Comparison of ENCODE assay signal across 9 mouse cellular contexts in genomic region chr3:51728456-51728855, GRCm38 (mm10).
A peak's percentile ranks its signal among the peaks of the same experiment; 100 is the strongest.
DNase-seq lines count a peak whose midpoint lies in the region; ATAC-seq lines count a peak whose summit lies in the region.
"Had no signal": no experiment of that assay in that cellular context is flagged by ENCODE, and none has a peak within 500 bp of the region (broad histone marks: within the 10 kb centered on the region; RNA-seq: fewer than 3 reads in every experiment).

No protein-coding gene starts in this region.

- H3K36me3 ChIP-seq in kidney, embryonic 16.5 days (ENCODE audit: insufficient read depth, low read length) = no peaks in the 10 kb centered on the region
- H3K36me3 ChIP-seq in embryonic facial prominence, embryonic 12.5 days = no peaks in the 10 kb centered on the region
- no peaks in the 10 kb centered on the region for H3K36me3 ChIP-seq in liver, embryonic 15.5 days (replicated peaks)

- H3K27me3 ChIP-seq in kidney, embryonic 16.5 days (ENCODE audit: insufficient read depth, low read length) = no peaks in the 10 kb centered on the region
- no peaks in the 10 kb centered on the region for H3K27me3 ChIP-seq in embryonic facial prominence, embryonic 12.5 days
- H3K27me3 ChIP-seq in liver, embryonic 15.5 days = no peaks in the 10 kb centered on the region
- H3K27me3 ChIP-seq: CH12.LX had no signal

- H3K4me1 ChIP-seq in kidney, embryonic 16.5 days (ENCODE audit: insufficient read depth, low read length) = peaks cover 51% of the 10 kb centered on the region
- H3K4me1 ChIP-seq in embryonic facial prominence, embryonic 12.5 days = peaks cover 7% of the 10 kb centered on the region; the same call in 1 of the 2 replicates
- peaks cover 69% of the 10 kb centered on the region for H3K4me1 ChIP-seq in liver, embryonic 15.5 days (replicated peaks)

- H3K9ac ChIP-seq in kidney, embryonic 16.5 days (replicated peaks; ENCODE audit: low read length) = no peak overlapping the region
- no peak overlapping the region for H3K9ac ChIP-seq in embryonic facial prominence, embryonic 12.5 days
- H3K9ac ChIP-seq in liver, embryonic 15.5 days = peak overlapping the region; percentile 43; the same call in 1 of the 2 replicates

- intact Hi-C loops in left cerebral cortex, postnatal 14 days (cut with DNase I) = no loop called here

- H3K9me3 ChIP-seq in kidney, embryonic 16.5 days (ENCODE audit: low read length) = no peaks in the 10 kb centered on the region
- H3K9me3 ChIP-seq in embryonic facial prominence, embryonic 12.5 days = no peaks in the 10 kb centered on the region
- H3K9me3 ChIP-seq in liver, embryonic 15.5 days (replicated peaks) = no peaks in the 10 kb centered on the region

- 43% methylated on average over 12 of the region's 12 CpGs for WGBS in kidney, embryonic 16.5 days
- WGBS in embryonic facial prominence, embryonic 12.5 days = 86% methylated on average over 12 of the region's 12 CpGs
- 9% methylated on average over 12 of the region's 12 CpGs for WGBS in liver, embryonic 15.5 days (ENCODE audit: insufficient replicate concordance)

- ATAC-seq in kidney, embryonic 16.5 days (ENCODE audit: low FRiP score, low TSS enrichment) = peak; percentile 65
- no peak for ATAC-seq in embryonic facial prominence, embryonic 12.5 days (ENCODE audit: insufficient number of reproducible peaks, insufficient read depth, low FRiP score, low TSS enrichment)
- peak; percentile 98 for ATAC-seq in liver, embryonic 15.5 days (ENCODE audit: insufficient read depth)

- H3K4me3 ChIP-seq in kidney, embryonic 16.5 days (ENCODE audit: low read length) = no peak overlapping the region
- H3K4me3 ChIP-seq in embryonic facial prominence, embryonic 12.5 days = no peak overlapping the region
- peak overlapping the region; percentile 36 for H3K4me3 ChIP-seq in liver, embryonic 15.5 days (replicated peaks)

- DNase-seq in kidney, postnatal 14 days = no peak
- peak; percentile 33 for DNase-seq in heart, postnatal 4 days
- DNase-seq in urinary bladder, adult 2 months (ENCODE audit: low spot score) = no peak
- DNase-seq in urinary bladder, postnatal 14 days (ENCODE audit: low spot score) = no peak
- DNase-seq in left cerebral cortex, postnatal 14 days (ENCODE audit: low spot score in 2 of 2) = no peak

- H3K27ac ChIP-seq in kidney, embryonic 16.5 days (ENCODE audit: low read length) = peak overlapping the region; percentile 20; the same call in 1 of the 2 replicates
- peak overlapping the region; percentile 11; the same call in 1 of the 2 replicates for H3K27ac ChIP-seq in embryonic facial prominence, embryonic 12.5 days
- H3K27ac ChIP-seq in liver, embryonic 15.5 days (replicated peaks) = peak overlapping the region; percentile 94

- H3K4me2 ChIP-seq in kidney, embryonic 16.5 days (replicated peaks; ENCODE audit: low read depth, low read length) = no peak overlapping the region
- no peak overlapping the region for H3K4me2 ChIP-seq in embryonic facial prominence, embryonic 12.5 days (replicated peaks)
- H3K4me2 ChIP-seq in liver, embryonic 15.5 days = peak overlapping the region; percentile 70

Comparison
In these comparisons a context has a peak if more than half of its experiments do, and no peak if none do; other contexts are left out.
1. H3K27ac ChIP-seq: peak in every context shown above with its lines; median percentile 94 in liver, embryonic 15.5 days; 20 in kidney, embryonic 16.5 days; 11 in embryonic facial prominence, embryonic 12.5 days.